Mouse (Mus musculus): ENCODE measurements around the gene Kcnj11. TPM values are rescaled to one million over a fixed set of nuclear protein-coding genes. Genes with fewer than 3 reads are reported as not detected.
A peak's percentile ranks its signal among the peaks of the same experiment; 100 is the strongest.

The Kcnj11 gene
- not detected in 2 replicates for total RNA-seq (2012; rRNA removed)
- polyA plus RNA-seq (2012; ENCODE audit: insufficient read depth in 1 of 2, insufficient read length in 2 of 2, low read depth in 1 of 2, low replicate concordance in 2 of 2, missing spikeins in 1 of 2), result not detected

GRCm38 (mm10) chr7:46100563-46100962 lies at the start of gene Kcnj11:
Kcnj11 (minus strand) TSS chr7:46100764.
- no peak within 1 kb of the TSS for H3K4me3 ChIP-seq (ENCODE audit: control insufficient read depth in 1 of 2, insufficient read depth in 1 of 2, low read depth in 2 of 2, low read length in 2 of 2)
- DNase-seq (ENCODE audit: low read depth, low spot score), result peak; percentile 26
- TF ChIP-seq SMC3 (IDR thresholded peaks at IDR 0.05; ENCODE audit: low read depth, low read length), result peak; percentile 8; the same call in 1 of the 2 replicates
- no peak for TF ChIP-seq POLR2A (IDR thresholded peaks at IDR 0.05; ENCODE audit: control insufficient read depth in 1 of 2, insufficient read depth in 1 of 2, low read depth in 1 of 2, low read length in 2 of 2, poor library complexity in 1 of 2)
- peak in 2 of 3 experiments; percentile 37 to 74; a peak in 5 of 6 replicates for TF ChIP-seq CTCF (IDR thresholded peaks at IDR 0.05 in 2 of 3, conservative IDR thresholded peaks at IDR 0.05 in 1 of 3; ENCODE audit: control insufficient read depth in 1 of 3, insufficient read depth in 1 of 3, low read depth in 2 of 3, low read length in 3 of 3, poor library complexity in 1 of 3, severe bottlenecking in 1 of 3)
- TF ChIP-seq SIN3A (IDR thresholded peaks at IDR 0.05; ENCODE audit: low read length), result no peak

DNA sequence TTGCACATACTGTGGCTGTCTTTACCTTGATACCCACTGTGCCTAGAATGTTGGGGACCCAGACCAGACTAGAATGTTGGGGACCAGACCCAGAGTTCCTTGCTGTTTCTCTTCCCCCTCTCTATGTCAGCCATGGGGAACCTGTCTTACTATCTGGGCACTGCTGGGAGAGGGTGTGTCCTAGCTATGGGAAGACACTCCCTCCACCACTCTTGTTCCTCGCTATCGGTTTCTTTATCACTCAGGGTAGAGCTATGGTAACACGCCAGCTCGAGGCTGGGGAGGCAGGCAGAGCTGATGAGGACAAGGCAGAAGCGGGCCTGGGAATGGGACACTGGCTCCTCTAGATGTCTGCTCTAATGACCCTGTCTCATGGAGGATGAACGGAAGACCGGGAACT lies 46.9 kb upstream of the Kcnj11 start:
- H3K27me3 ChIP-seq (ENCODE audit: control insufficient read depth in 1 of 2, insufficient read depth in 2 of 2, low read length in 2 of 2), result no peaks in the 10 kb centered on the region
- no peaks in the 10 kb centered on the region for H3K4me1 ChIP-seq (ENCODE audit: control insufficient read depth in 1 of 2, insufficient read depth in 2 of 2, low read length in 2 of 2)
- no peak overlapping the region for H3K4me3 ChIP-seq (ENCODE audit: control insufficient read depth in 1 of 2, insufficient read depth in 1 of 2, low read depth in 2 of 2, low read length in 2 of 2)
- H3K36me3 ChIP-seq (ENCODE audit: control insufficient read depth in 1 of 2, insufficient read depth in 2 of 2, low read length in 2 of 2), result no peaks in the 10 kb centered on the region
- H3K27ac ChIP-seq (ENCODE audit: control insufficient read depth, low read depth, low read length), result no peak overlapping the region
- no peaks in the 10 kb centered on the region for H3K79me2 ChIP-seq (ENCODE audit: control insufficient read depth, insufficient read depth, low read length, poor library complexity)
- H3K9me3 ChIP-seq (replicated peaks; ENCODE audit: insufficient read depth, low read length), result no peaks in the 10 kb centered on the region
- DNase-seq (ENCODE audit: low read depth, low spot score), result peak; percentile 31
- no peak overlapping the region for H3K9ac ChIP-seq (ENCODE audit: control insufficient read depth, low read depth, low read length, poor library complexity, severe bottlenecking)
- TF ChIP-seq ZC3H11A (IDR thresholded peaks at IDR 0.05; ENCODE audit: low read depth, low read length) (no peak), NRF1 (IDR thresholded peaks at IDR 0.05; ENCODE audit: insufficient read depth, low read depth, low read length, poor library complexity, severe bottlenecking) (no peak), MEF2A (IDR thresholded peaks at IDR 0.05; ENCODE audit: extremely low read depth, insufficient replicate concordance, low read depth, low read length, poor library complexity, severe bottlenecking) (no peak), CHD2 (IDR thresholded peaks at IDR 0.05; ENCODE audit: low read length) (no peak), CTCF (IDR thresholded peaks at IDR 0.05 in 2 of 3, conservative IDR thresholded peaks at IDR 0.05 in 1 of 3; ENCODE audit: control insufficient read depth in 1 of 3, insufficient read depth in 1 of 3, low read depth in 2 of 3, low read length in 3 of 3, poor library complexity in 1 of 3, severe bottlenecking in 1 of 3) (no peak), GATA1 (IDR thresholded peaks at IDR 0.05; ENCODE audit: low read depth, low read length) (no peak), POLR2AphosphoS2 (IDR thresholded peaks at IDR 0.05; ENCODE audit: low read length) (no peak), SIN3A (IDR thresholded peaks at IDR 0.05; ENCODE audit: low read length) (no peak), MXI1 (IDR thresholded peaks at IDR 0.05; ENCODE audit: low read depth, low read length) (no peak), TBP (IDR thresholded peaks at IDR 0.05; ENCODE audit: low read depth, low read length) (no peak), HCFC1 (IDR thresholded peaks at IDR 0.05; ENCODE audit: low read depth, low read length) (no peak), USF2 (IDR thresholded peaks at IDR 0.05; ENCODE audit: borderline replicate concordance in 1 of 2, insufficient read depth in 1 of 2, low read depth in 1 of 2, low read length in 2 of 2) (no peak), UBTF (IDR thresholded peaks at IDR 0.05; ENCODE audit: borderline replicate concordance, insufficient read depth, low read depth, low read length) (no peak), RAD21 (IDR thresholded peaks at IDR 0.05; ENCODE audit: low read depth, low read length) (no peak)

More at GRCm38 (mm10) chr7:46100563-46100962, at the start of gene Kcnj11:
- no peaks in the 10 kb centered on the region for H3K4me1 ChIP-seq (ENCODE audit: control insufficient read depth in 1 of 2, insufficient read depth in 2 of 2, low read length in 2 of 2)
- H3K27me3 ChIP-seq (ENCODE audit: control insufficient read depth in 1 of 2, insufficient read depth in 2 of 2, low read length in 2 of 2), result no peaks in the 10 kb centered on the region
- no peak within 1 kb of the TSS for H3K27ac ChIP-seq (ENCODE audit: control insufficient read depth, low read depth, low read length)
- no peaks in the 10 kb centered on the region for H3K79me2 ChIP-seq (ENCODE audit: control insufficient read depth, insufficient read depth, low read length, poor library complexity)
- H3K9me3 ChIP-seq (replicated peaks; ENCODE audit: insufficient read depth, low read length), result no peaks in the 10 kb centered on the region
- no peaks in the 10 kb centered on the region for H3K36me3 ChIP-seq (ENCODE audit: control insufficient read depth in 1 of 2, insufficient read depth in 2 of 2, low read length in 2 of 2)
- H3K9ac ChIP-seq (ENCODE audit: control insufficient read depth, low read depth, low read length, poor library complexity, severe bottlenecking), result no peak within 1 kb of the TSS

Measured in MEL (cell line).